In genomic region chr12:16810525-16811431, GRCm38 (mm10) we compare ENCODE assay signal across 8 mouse cellular contexts. TPM values are rescaled to one million over a fixed set of nuclear protein-coding genes. Genes with fewer than 3 reads are reported as not detected.
DNase-seq lines count a peak whose midpoint lies in the region; ATAC-seq and TF ChIP-seq lines count a peak whose summit lies in the region.

TSS of gene E2f6 (plus strand) at chr12:16810963.

- H3K27ac ChIP-seq in forebrain, embryonic 16.5 days (ENCODE audit: low read length) = no peak within 1 kb of the TSS; the same call in 1 of the 2 replicates
- peak within 1 kb of the TSS; percentile 91 for H3K27ac ChIP-seq in layer of hippocampus, adult 2 months
- peak within 1 kb of the TSS; percentile 81 for H3K27ac ChIP-seq in neural tube, embryonic 15.5 days (replicated peaks)

- peak; percentile 91 for ATAC-seq in forebrain, embryonic 16.5 days
- ATAC-seq in neural tube, embryonic 15.5 days (ENCODE audit: low FRiP score) = peak; percentile 83

- peak; percentile 77; the same call in 1 of the 2 replicates for TF ChIP-seq POLR2A in lung, adult 2 months (IDR thresholded peaks at IDR 0.05; ENCODE audit: borderline replicate concordance, extremely low read depth, low read depth, low read length)

- 6% methylated on average over 77 of the region's 81 CpGs for WGBS in forebrain, embryonic 16.5 days
- 6% methylated on average over 80 of the region's 81 CpGs for WGBS in lung, adult 2 months
- 8% methylated on average over 79 of the region's 81 CpGs for WGBS in neural tube, embryonic 15.5 days

- H3K9me3 ChIP-seq in forebrain, embryonic 16.5 days (ENCODE audit: control insufficient read depth, low read length) = no peaks in the 10 kb centered on the region
- H3K9me3 ChIP-seq in neural tube, embryonic 15.5 days (replicated peaks) = no peaks in the 10 kb centered on the region

- H3K36me3 ChIP-seq in forebrain, embryonic 16.5 days (ENCODE audit: control insufficient read depth, insufficient read depth) = no peaks in the 10 kb centered on the region
- 0 out of 2 replicates have a peak, but pooled peaks cover 3% of the 10 kb centered on the region for H3K36me3 ChIP-seq in neural tube, embryonic 15.5 days

- H3K4me3 ChIP-seq in forebrain, embryonic 16.5 days (replicated peaks; ENCODE audit: low read length) = peak within 1 kb of the TSS; percentile 87
- H3K4me3 ChIP-seq in layer of hippocampus, adult 2 months = peak within 1 kb of the TSS; percentile 75
- peak within 1 kb of the TSS; percentile 72 for H3K4me3 ChIP-seq in lung, adult 2 months (replicated peaks; ENCODE audit: extremely low read depth, low read depth, low read length)
- H3K4me3 ChIP-seq in neural tube, embryonic 15.5 days (replicated peaks) = peak within 1 kb of the TSS; percentile 94

- no peak for TF ChIP-seq CTCF in layer of hippocampus, adult 2 months (conservative IDR thresholded peaks at IDR 0.05)
- no peak for TF ChIP-seq CTCF in lung, adult 2 months (IDR thresholded peaks at IDR 0.05; ENCODE audit: insufficient read depth, low read length)

- H3K9ac ChIP-seq in forebrain, embryonic 16.5 days (replicated peaks; ENCODE audit: low read depth, low read length) = peak within 1 kb of the TSS; percentile 96
- H3K9ac ChIP-seq in neural tube, embryonic 15.5 days (replicated peaks) = peak within 1 kb of the TSS; percentile 96

- H3K27me3 ChIP-seq in forebrain, embryonic 16.5 days (replicated peaks; ENCODE audit: control insufficient read depth, insufficient read depth, low read length) = peaks cover 17% of the 10 kb centered on the region
- peaks cover 26% of the 10 kb centered on the region; the same call in 1 of the 2 replicates for H3K27me3 ChIP-seq in neural tube, embryonic 15.5 days (replicated peaks)

- peak within 1 kb of the TSS; percentile 76 for H3K4me2 ChIP-seq in forebrain, embryonic 16.5 days (ENCODE audit: low read length)
- peak within 1 kb of the TSS; percentile 84 for H3K4me2 ChIP-seq in neural tube, embryonic 15.5 days

- peak; percentile 70 for DNase-seq in ES-CJ7 (ENCODE audit: low read depth, low spot score)
- DNase-seq in cerebellum, adult 11-12 months = peak; percentile 89
- DNase-seq in heart, postnatal 25 days (ENCODE audit: low spot score) = peak; percentile 71
- DNase-seq in layer of hippocampus, adult 2 months (ENCODE audit: low spot score in 2 of 2) = peak; percentile 75 to 78
- DNase-seq in lung, adult 2 months = peak; percentile 85
- DNase-seq in testis, postnatal 14 days (ENCODE audit: low spot score) = peak; percentile 87

- peaks cover 14% of the 10 kb centered on the region for H3K4me1 ChIP-seq in forebrain, embryonic 16.5 days (replicated peaks; ENCODE audit: control insufficient read depth, insufficient read depth, low read length)
- H3K4me1 ChIP-seq in lung, adult 2 months (ENCODE audit: control insufficient read depth, insufficient read depth, low read length) = 0 out of 2 replicates have a peak, but pooled peaks cover 6% of the 10 kb centered on the region
- peaks cover 25% of the 10 kb centered on the region for H3K4me1 ChIP-seq in neural tube, embryonic 15.5 days

- intact Hi-C loops in heart, postnatal 25 days (cut with DNase I) = loop anchor here (5.0 kb wide), 1 partner anchor 82 kb away; the partner anchor contains the start of gene Rock2

RNA-seq across cellular contexts. Expression of gene E2f6, which starts in this region (rescaled TPM):
- polyA plus RNA-seq in forebrain, embryonic 16.5 days (2015; fragmentation: Nextera tagmentation; extraction: Ambion mirVana) = 28.0 and 28.6 TPM in 2 replicates
- 10 to 100 TPM; 67.2 to 69.3 TPM for total RNA-seq in heart, postnatal 25 days (2021)
- total RNA-seq in layer of hippocampus, adult 2 months (2021) = 10 to 100 TPM; 28.3 to 32.7 TPM
- polyA plus RNA-seq in lung, adult 2 months (2012; rRNA removed) = 13.6 and 15.1 TPM in 2 replicates
- polyA plus RNA-seq in neural tube, embryonic 15.5 days (2015; fragmentation: Nextera tagmentation; extraction: Ambion mirVana) = 26.3 and 31.2 TPM in 2 replicates
